Mouse (Mus musculus) G1E (cell line): ENCODE data around the gene Krr1. TPM values are rescaled to one million over a fixed set of nuclear protein-coding genes. Genes with fewer than 3 reads are reported as not detected.

Experiments used
- ATAC-seq: 2 replicates; pipeline ENCODE4 v1.8.0; 2016; ENCODE audit warnings: mild to moderate bottlenecking; ENCODE audit not compliant: insufficient number of reproducible peaks, poor library complexity, low FRiP score, severe bottlenecking; ENCODE audit errors: extremely low read depth
- DNase-seq: peaks from one replicate; pipeline ENCODE4 v3.0.0; 2012; ENCODE audit warnings: low spot score
- H3K27me3 ChIP-seq: 2 replicates; pipeline ENCODE4 v1.6.1; 2012; ENCODE audit warnings: mild to moderate bottlenecking, low read length, inconsistent platforms; ENCODE audit not compliant: insufficient read depth
- H3K36me3 ChIP-seq: replicated peaks from 2 replicates; pipeline ENCODE3; 2012; ENCODE audit warnings: mild to moderate bottlenecking, inconsistent platforms
- H3K4me1 ChIP-seq: 2 replicates; pipeline ENCODE4 v1.6.1; 2012; ENCODE audit warnings: low read depth, low read length, inconsistent platforms, mixed read lengths; ENCODE audit not compliant: insufficient read depth
- H3K4me3 ChIP-seq: 2 replicates; pipeline ENCODE4 v1.5.1; 2012; ENCODE audit warnings: low read depth, mild to moderate bottlenecking, inconsistent platforms, low read length, moderate library complexity, mixed read lengths
- H3K9me3 ChIP-seq: replicated peaks from 2 replicates; pipeline ENCODE4 v1.6.1; 2012; ENCODE audit warnings: inconsistent platforms
- CTCF ChIP-seq: IDR thresholded peaks from 2 replicates; pipeline ENCODE4 v1.5.1; 2012; ENCODE audit warnings: low read depth, low read length, inconsistent platforms, mixed read lengths
- GATA1 ChIP-seq: IDR thresholded peaks from 2 replicates; pipeline ENCODE4 v1.6.1; 2012; ENCODE audit warnings: borderline replicate concordance, low read length, inconsistent platforms, mixed read lengths
- GATA2 ChIP-seq: IDR thresholded peaks from 2 replicates; pipeline ENCODE4 v1.6.1; 2012; ENCODE audit warnings: low read depth, low read length, inconsistent platforms, borderline replicate concordance
- POLR2AphosphoS5 ChIP-seq: IDR thresholded peaks from 2 replicates; pipeline ENCODE4 v1.6.1; 2012; ENCODE audit warnings: low read depth, low read length, inconsistent platforms; ENCODE audit not compliant: insufficient replicate concordance
- TAL1 ChIP-seq: conservative IDR thresholded peaks from 2 replicates; pipeline ENCODE4 v1.6.1; 2012; ENCODE audit warnings: low read depth, low read length, inconsistent platforms, mixed read lengths
- polyA plus RNA-seq: library from polyadenylated mRNA; stranded (reverse); fragments of >175 nt; gene quantifications from 2 replicates; pipeline ENCODE4 v1.2.3, GENCODE M21; 2012
- total RNA-seq, 2 experiments: library from RNA; stranded (forward) in 1 of 2; stranded (reverse) in 1 of 2; fragments of 200-1000 nt in 1 of 2; fragments of >200 nt in 1 of 2; fragmentation: Nextera tagmentation in 1 of 2; gene quantifications; 2 replicates each; pipeline ENCODE4 v1.2.3; 2014 to 2017

Gene Krr1
- total and polyA plus RNA-seq, 3 experiments = 2.8 to 107 (median 52.8) TPM

DNA sequence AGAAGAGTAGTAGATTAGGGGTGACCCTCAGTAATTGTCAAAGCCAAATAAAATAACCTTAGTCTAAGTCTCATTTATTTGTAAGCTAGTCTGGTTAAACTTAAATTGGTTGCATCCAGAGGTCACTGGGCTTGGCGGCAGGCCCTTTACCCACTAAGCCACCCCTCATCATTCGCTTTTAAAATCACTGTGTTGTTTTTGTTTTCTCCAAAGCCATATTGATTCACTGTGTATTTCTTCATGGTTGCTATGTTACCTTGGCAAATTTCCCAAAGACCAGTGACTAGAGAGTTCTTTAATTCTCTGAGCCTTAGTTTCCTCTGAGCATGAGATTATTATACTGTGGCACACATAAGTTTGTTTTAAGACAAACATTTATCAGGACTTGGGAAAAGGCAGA is 37.3 kb upstream of the Krr1 start:
- Histone ChIP-seq H3K4me1 (no peaks in the 10 kb centered on the region), H3K4me3 (no peak overlapping the region), H3K27me3 (peaks cover 18% of the 10 kb centered on the region; the same call in 1 of the 2 replicates), H3K9me3 (no peaks in the 10 kb centered on the region), H3K36me3 (no peaks in the 10 kb centered on the region)
- DNase-seq = no peak
- no peak for ATAC-seq
- no peak for TF ChIP-seq POLR2AphosphoS5
- TF ChIP-seq GATA2 = no peak
- TF ChIP-seq GATA1 = no peak
- TF ChIP-seq CTCF = no peak
- no peak for TF ChIP-seq TAL1

DNA sequence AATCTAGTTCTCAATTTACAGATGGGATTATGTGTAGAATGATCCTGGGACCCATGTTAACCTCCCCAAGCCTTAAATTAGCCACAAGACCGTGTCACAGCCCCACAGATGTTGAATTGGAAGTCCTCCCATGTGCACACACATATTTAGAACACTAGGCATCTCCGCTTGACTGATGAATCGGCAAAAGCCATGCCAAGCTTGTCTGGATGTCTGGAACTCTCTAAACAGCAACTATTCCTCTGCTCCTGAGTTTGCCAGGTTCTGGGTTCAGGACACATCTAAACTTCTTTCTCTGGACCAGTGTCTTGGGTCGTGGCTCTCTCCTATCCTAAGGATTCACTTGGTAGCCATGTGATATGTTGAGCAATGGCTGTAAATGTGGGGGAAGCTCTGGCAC is 36.4 kb upstream of the Krr1 start:
- no peak overlapping the region for H3K4me3 ChIP-seq
- no peak for ATAC-seq
- TF ChIP-seq POLR2AphosphoS5 (no peak), GATA2 (no peak), CTCF (no peak), GATA1 (no peak), TAL1 (no peak)
- peaks cover 15% of the 10 kb centered on the region; the same call in 1 of the 2 replicates for H3K27me3 ChIP-seq
- H3K9me3 ChIP-seq = no peaks in the 10 kb centered on the region
- DNase-seq = no peak
- no peaks in the 10 kb centered on the region for H3K4me1 ChIP-seq
- no peaks in the 10 kb centered on the region for H3K36me3 ChIP-seq

DNA sequence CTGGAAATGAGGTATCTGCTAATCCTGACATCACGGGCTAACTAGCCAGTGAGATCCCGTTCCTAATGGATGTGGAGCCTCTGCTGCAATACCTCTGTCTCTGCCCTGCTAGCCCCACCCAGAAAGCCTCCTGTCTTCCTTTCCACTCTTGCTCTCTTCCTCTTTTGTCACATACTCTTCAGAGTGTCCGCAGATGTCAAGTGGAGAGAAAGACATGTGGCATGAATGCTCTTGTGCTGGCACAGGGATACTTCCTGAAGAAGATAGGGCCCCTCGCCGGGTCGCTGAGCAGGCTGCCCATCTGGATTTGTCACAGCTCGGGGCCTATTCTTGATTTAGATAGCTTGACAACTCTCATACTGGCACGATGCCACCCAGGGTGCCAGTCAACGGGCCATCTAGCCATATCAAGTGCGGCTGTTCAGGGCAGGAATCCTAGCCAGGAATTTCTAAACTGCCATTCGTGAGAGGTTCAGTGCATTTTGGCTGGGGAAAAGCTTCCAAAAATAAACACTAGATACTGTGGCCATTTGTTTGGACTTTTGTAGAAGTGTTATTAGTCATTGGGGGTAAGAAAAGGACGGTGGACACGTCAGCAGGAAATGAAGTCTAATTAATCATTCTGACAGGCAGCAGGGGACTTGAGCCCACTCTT is 35.8 kb upstream of the Krr1 start:
- ATAC-seq = no peak
- DNase-seq = no peak
- no peak overlapping the region for H3K4me3 ChIP-seq
- no peaks in the 10 kb centered on the region for H3K9me3 ChIP-seq
- TF ChIP-seq CTCF = no peak
- no peak for TF ChIP-seq GATA1
- no peak for TF ChIP-seq POLR2AphosphoS5
- TF ChIP-seq GATA2 = no peak
- no peak for TF ChIP-seq TAL1
- no peaks in the 10 kb centered on the region for H3K4me1 ChIP-seq
- peaks cover 15% of the 10 kb centered on the region; the same call in 1 of the 2 replicates for H3K27me3 ChIP-seq
- no peaks in the 10 kb centered on the region for H3K36me3 ChIP-seq

DNA sequence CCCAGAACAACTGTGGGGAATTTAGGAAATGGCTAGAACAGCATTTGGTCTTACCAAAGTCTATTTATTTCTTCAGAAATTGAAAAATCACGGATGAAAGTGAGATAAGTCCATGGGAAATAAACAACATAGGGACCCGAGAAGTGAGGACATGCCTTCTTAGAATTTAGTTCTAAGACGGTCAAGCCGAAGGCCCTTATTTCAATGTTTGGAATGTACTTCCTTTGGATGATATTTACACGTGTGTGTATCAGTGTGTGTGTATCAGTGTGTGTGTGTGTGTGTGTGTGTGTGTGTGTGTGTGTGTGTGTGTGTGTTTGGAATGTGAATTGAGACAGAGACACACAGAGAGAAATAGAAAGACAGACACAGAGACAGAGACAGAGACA is 35.3 kb upstream of the Krr1 start:
- peaks cover 12% of the 10 kb centered on the region; the same call in 1 of the 2 replicates for H3K27me3 ChIP-seq
- no peak for DNase-seq
- no peak overlapping the region for H3K4me3 ChIP-seq
- no peaks in the 10 kb centered on the region for H3K9me3 ChIP-seq
- H3K36me3 ChIP-seq = no peaks in the 10 kb centered on the region
- ATAC-seq = no peak
- no peaks in the 10 kb centered on the region for H3K4me1 ChIP-seq
- TF ChIP-seq GATA2 (no peak), GATA1 (no peak), CTCF (no peak), TAL1 (no peak), POLR2AphosphoS5 (no peak)

DNA sequence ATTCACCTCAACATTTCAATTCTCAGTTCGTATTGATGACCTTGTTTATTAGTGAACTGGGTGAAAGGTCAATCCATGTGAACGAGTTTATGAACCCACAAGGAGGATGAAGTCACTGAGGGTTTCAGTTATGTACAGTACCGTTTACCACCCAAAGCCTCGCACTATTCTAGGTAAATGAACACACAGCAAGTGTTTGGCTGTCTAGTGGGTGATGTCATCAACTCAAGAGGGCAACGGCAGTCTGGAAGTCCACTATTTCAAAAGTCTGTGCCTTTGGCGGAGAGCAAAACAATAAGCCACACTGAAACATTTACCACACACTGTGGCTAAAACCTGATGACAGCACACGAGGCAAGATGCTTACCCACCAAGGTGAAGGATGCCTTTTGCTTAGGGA is 29.4 kb upstream of the Krr1 start:
- no peak for DNase-seq
- Histone ChIP-seq H3K27me3 (peaks cover 3% of the 10 kb centered on the region; the same call in 1 of the 2 replicates), H3K4me1 (no peaks in the 10 kb centered on the region), H3K4me3 (no peak overlapping the region), H3K9me3 (no peaks in the 10 kb centered on the region), H3K36me3 (no peaks in the 10 kb centered on the region)
- ATAC-seq = no peak
- no peak for TF ChIP-seq GATA1
- TF ChIP-seq POLR2AphosphoS5 = no peak
- TF ChIP-seq CTCF = no peak
- no peak for TF ChIP-seq TAL1
- no peak for TF ChIP-seq GATA2

DNA sequence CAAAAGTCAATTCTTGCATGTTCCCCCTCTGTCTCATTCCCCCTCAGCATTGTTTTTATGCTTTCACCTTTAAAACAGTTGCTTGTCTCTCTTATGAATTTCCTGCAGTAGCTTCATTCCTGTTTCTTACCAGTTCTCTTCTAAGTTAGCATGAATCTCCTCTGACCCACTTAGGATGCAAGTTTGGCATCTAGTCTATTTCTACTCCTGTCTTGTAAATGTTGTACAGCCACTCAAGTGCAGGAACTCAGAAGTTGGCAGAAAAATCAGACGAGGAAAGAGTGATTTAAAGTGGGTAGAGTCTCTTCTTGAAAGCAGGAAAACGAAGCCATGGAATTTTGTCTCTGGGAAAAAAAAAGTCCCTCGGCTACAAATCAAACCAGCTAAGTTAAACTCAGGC is 26.9 kb upstream of the Krr1 start:
- DNase-seq = no peak
- H3K27me3 ChIP-seq = no peaks in the 10 kb centered on the region; the same call in 1 of the 2 replicates
- ATAC-seq = no peak
- H3K4me1 ChIP-seq = no peaks in the 10 kb centered on the region
- no peaks in the 10 kb centered on the region for H3K9me3 ChIP-seq
- no peaks in the 10 kb centered on the region for H3K36me3 ChIP-seq
- no peak overlapping the region for H3K4me3 ChIP-seq
- TF ChIP-seq CTCF = no peak
- no peak for TF ChIP-seq GATA1
